Mouse (Mus musculus): Measurements from ENCODE around the gene Scyl1. TPM values are rescaled to one million over a fixed set of nuclear protein-coding genes. Genes with fewer than 3 reads are reported as not detected.

Scyl1 gene
- total and polyA plus RNA-seq, 3 experiments, result 36.0 to 64.1 TPM; not detected in 1

GRCm38 (mm10) chr19:5810840-5811563 is 39.8 kb upstream of the Scyl1 start:
- H3K79me2 ChIP-seq (ENCODE audit: control insufficient read depth, insufficient read depth, low read length, poor library complexity), result no peaks in the 10 kb centered on the region; the same call in 1 of the 2 replicates
- H3K27ac ChIP-seq (ENCODE audit: control insufficient read depth, low read depth, low read length), result no peak overlapping the region
- no peak for DNase-seq (ENCODE audit: low read depth, low spot score)
- no peaks in the 10 kb centered on the region for H3K27me3 ChIP-seq (ENCODE audit: control insufficient read depth in 1 of 2, insufficient read depth in 2 of 2, low read length in 2 of 2)
- H3K4me3 ChIP-seq (ENCODE audit: control insufficient read depth in 1 of 2, insufficient read depth in 1 of 2, low read depth in 2 of 2, low read length in 2 of 2), result no peak overlapping the region
- H3K36me3 ChIP-seq (ENCODE audit: control insufficient read depth in 1 of 2, insufficient read depth in 2 of 2, low read length in 2 of 2), result peaks cover 0 to 3% of the 10 kb centered on the region in 2 experiments; a peak in 2 of 4 replicates
- H3K9me3 ChIP-seq (replicated peaks; ENCODE audit: insufficient read depth, low read length), result no peaks in the 10 kb centered on the region
- H3K9ac ChIP-seq (ENCODE audit: control insufficient read depth, low read depth, low read length, poor library complexity, severe bottlenecking), result no peak overlapping the region
- TF ChIP-seq CTCF (IDR thresholded peaks at IDR 0.05 in 2 of 3, conservative IDR thresholded peaks at IDR 0.05 in 1 of 3; ENCODE audit: control insufficient read depth in 1 of 3, insufficient read depth in 1 of 3, low read depth in 2 of 3, low read length in 3 of 3, poor library complexity in 1 of 3, severe bottlenecking in 1 of 3) (no peak), RAD21 (IDR thresholded peaks at IDR 0.05; ENCODE audit: low read depth, low read length) (no peak), MAX (IDR thresholded peaks at IDR 0.05; ENCODE audit: low read length) (no peak), MAFK (IDR thresholded peaks at IDR 0.05; ENCODE audit: borderline replicate concordance, low read depth, low read length) (no peak), MYB (IDR thresholded peaks at IDR 0.05; ENCODE audit: low read depth, low read length) (no peak)
- peaks cover 0 to 16% of the 10 kb centered on the region in 2 experiments; a peak in 3 of 4 replicates for H3K4me1 ChIP-seq (ENCODE audit: control insufficient read depth in 1 of 2, insufficient read depth in 2 of 2, low read length in 2 of 2)

DNA sequence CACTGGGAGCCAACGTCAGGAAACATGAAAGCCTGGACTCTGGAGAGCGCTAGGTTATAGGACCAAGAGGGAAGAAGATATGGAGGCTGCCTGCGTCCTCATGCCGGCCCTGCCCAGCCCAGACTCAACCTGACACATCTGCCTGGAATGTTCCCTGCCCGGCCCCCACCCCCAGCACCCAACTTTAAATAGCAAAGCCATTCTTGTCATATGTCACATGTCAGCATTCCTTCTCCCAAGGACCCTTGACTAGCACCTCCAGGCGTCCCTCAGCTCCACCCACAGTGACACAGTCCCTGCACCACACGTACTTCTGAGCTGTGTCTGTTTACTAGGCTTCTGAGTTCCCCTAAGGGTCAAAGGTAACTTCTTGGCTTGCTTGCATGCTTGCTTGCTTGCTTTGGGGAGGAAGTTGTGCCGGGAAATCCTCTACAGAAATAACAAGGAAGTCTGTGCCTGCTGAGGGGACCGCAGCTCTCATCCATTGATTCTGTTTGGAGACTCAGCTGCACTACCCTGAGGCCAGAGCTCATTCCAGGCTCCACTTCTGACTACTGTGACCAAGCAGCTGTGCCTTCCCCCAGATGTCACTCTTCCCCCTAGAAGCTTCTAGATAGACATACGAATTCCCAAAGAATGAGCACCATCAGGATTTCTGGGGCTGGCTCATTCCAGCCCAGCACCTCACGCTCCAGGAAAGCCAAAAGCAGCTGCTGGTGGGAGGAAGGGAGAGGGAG is 39.1 kb upstream of the Scyl1 start:
- DNase-seq (ENCODE audit: low read depth, low spot score), result no peak
- Histone ChIP-seq H3K27me3 (ENCODE audit: control insufficient read depth in 1 of 2, insufficient read depth in 2 of 2, low read length in 2 of 2) (no peaks in the 10 kb centered on the region), H3K9ac (ENCODE audit: control insufficient read depth, low read depth, low read length, poor library complexity, severe bottlenecking) (no peak overlapping the region), H3K4me3 (ENCODE audit: control insufficient read depth in 1 of 2, insufficient read depth in 1 of 2, low read depth in 2 of 2, low read length in 2 of 2) (no peak overlapping the region), H3K27ac (ENCODE audit: control insufficient read depth, low read depth, low read length) (no peak overlapping the region), H3K9me3 (replicated peaks; ENCODE audit: insufficient read depth, low read length) (no peaks in the 10 kb centered on the region), H3K79me2 (ENCODE audit: control insufficient read depth, insufficient read depth, low read length, poor library complexity) (no peaks in the 10 kb centered on the region; the same call in 1 of the 2 replicates), H3K4me1 (ENCODE audit: control insufficient read depth in 1 of 2, insufficient read depth in 2 of 2, low read length in 2 of 2) (peaks cover 0 to 15% of the 10 kb centered on the region in 2 experiments; a peak in 3 of 4 replicates), H3K36me3 (ENCODE audit: control insufficient read depth in 1 of 2, insufficient read depth in 2 of 2, low read length in 2 of 2) (peaks cover 0 to 5% of the 10 kb centered on the region in 2 experiments; a peak in 2 of 4 replicates)
- TF ChIP-seq POLR2AphosphoS5 (IDR thresholded peaks at IDR 0.05; ENCODE audit: borderline replicate concordance, low read depth, low read length), result no peak
- no peak for TF ChIP-seq GABPA (IDR thresholded peaks at IDR 0.05; ENCODE audit: low read depth, low read length)
- no peak for TF ChIP-seq RAD21 (IDR thresholded peaks at IDR 0.05; ENCODE audit: low read depth, low read length)
- no peak for TF ChIP-seq MXI1 (IDR thresholded peaks at IDR 0.05; ENCODE audit: low read depth, low read length)
- no peak for TF ChIP-seq NRF1 (IDR thresholded peaks at IDR 0.05; ENCODE audit: insufficient read depth, low read depth, low read length, poor library complexity, severe bottlenecking)
- no peak for TF ChIP-seq RCOR1 (IDR thresholded peaks at IDR 0.05; ENCODE audit: low read depth, low read length)
- TF ChIP-seq TBP (IDR thresholded peaks at IDR 0.05; ENCODE audit: low read depth, low read length), result no peak
- no peak for TF ChIP-seq TAL1 (IDR thresholded peaks at IDR 0.05; ENCODE audit: low read length)
- TF ChIP-seq CHD1 (IDR thresholded peaks at IDR 0.05; ENCODE audit: low read depth, low read length), result no peak
- no peak for TF ChIP-seq ZMIZ1 (IDR thresholded peaks at IDR 0.05; ENCODE audit: low read depth, low read length)
- TF ChIP-seq CHD2 (IDR thresholded peaks at IDR 0.05; ENCODE audit: low read length), result no peak
- TF ChIP-seq HCFC1 (IDR thresholded peaks at IDR 0.05; ENCODE audit: low read depth, low read length), result no peak
- no peak for TF ChIP-seq MAX (IDR thresholded peaks at IDR 0.05; ENCODE audit: low read length)
- TF ChIP-seq SMC3 (IDR thresholded peaks at IDR 0.05; ENCODE audit: low read depth, low read length), result no peak
- TF ChIP-seq ZNF384 (IDR thresholded peaks at IDR 0.05; ENCODE audit: low read depth, low read length), result no peak
- TF ChIP-seq CTCF (IDR thresholded peaks at IDR 0.05 in 2 of 3, conservative IDR thresholded peaks at IDR 0.05 in 1 of 3; ENCODE audit: control insufficient read depth in 1 of 3, insufficient read depth in 1 of 3, low read depth in 2 of 3, low read length in 3 of 3, poor library complexity in 1 of 3, severe bottlenecking in 1 of 3), result no peak
- TF ChIP-seq UBTF (IDR thresholded peaks at IDR 0.05; ENCODE audit: borderline replicate concordance, insufficient read depth, low read depth, low read length), result no peak
- no peak for TF ChIP-seq KAT2A (conservative IDR thresholded peaks at IDR 0.05; ENCODE audit: low read depth, low read length)
